Mouse (Mus musculus): ENCODE results near the gene Gprin1. TPM values are rescaled to one million over a fixed set of nuclear protein-coding genes. Genes with fewer than 3 reads are reported as not detected.

Gene Gprin1
- total RNA-seq, 2 experiments from 2014 or later: not detected

- no peak for ATAC-seq (replicated peaks; ENCODE audit: low FRiP score, poor library complexity, severe bottlenecking)
These were observed 11.2 kb upstream of the Gprin1 start for GRCm38 (mm10) chr13:54760906-54761305.

- ATAC-seq (replicated peaks; ENCODE audit: low FRiP score, poor library complexity, severe bottlenecking): no peak
These were observed 10.6 kb upstream of the Gprin1 start for GRCm38 (mm10) chr13:54760164-54760795.

GRCm38 (mm10) chr13:54759496-54759895, 9.8 kb upstream of the Gprin1 start:
- ATAC-seq (replicated peaks; ENCODE audit: low FRiP score, poor library complexity, severe bottlenecking): no peak

- no peak for ATAC-seq (replicated peaks; ENCODE audit: low FRiP score, poor library complexity, severe bottlenecking)
These were observed 9.2 kb upstream of the Gprin1 start for GRCm38 (mm10) chr13:54758756-54759470.

- ATAC-seq (replicated peaks; ENCODE audit: low FRiP score, poor library complexity, severe bottlenecking): peak; percentile 64; the same call in 1 of the 2 replicates
These were observed 8.5 kb upstream of the Gprin1 start for GRCm38 (mm10) chr13:54758045-54758755.

- no peak for ATAC-seq (replicated peaks; ENCODE audit: low FRiP score, poor library complexity, severe bottlenecking)
These were observed 7.6 kb upstream of the Gprin1 start for GRCm38 (mm10) chr13:54757093-54757830.

- no peak for ATAC-seq (replicated peaks; ENCODE audit: low FRiP score, poor library complexity, severe bottlenecking)
These were observed 6.6 kb upstream of the Gprin1 start for GRCm38 (mm10) chr13:54756156-54756712.

GRCm38 (mm10) chr13:54755201-54755830, 5.6 kb upstream of the Gprin1 start:
- ATAC-seq (replicated peaks; ENCODE audit: low FRiP score, poor library complexity, severe bottlenecking): no peak

GRCm38 (mm10) chr13:54754169-54755080, 4.8 kb upstream of the Gprin1 start:
- no peak for ATAC-seq (replicated peaks; ENCODE audit: low FRiP score, poor library complexity, severe bottlenecking)

- ATAC-seq (replicated peaks; ENCODE audit: low FRiP score, poor library complexity, severe bottlenecking): no peak
These were observed 4.1 kb upstream of the Gprin1 start for GRCm38 (mm10) chr13:54753733-54754132.

GRCm38 (mm10) chr13:54752656-54753055, 3.0 kb upstream of the Gprin1 start:
- no peak for ATAC-seq (replicated peaks; ENCODE audit: low FRiP score, poor library complexity, severe bottlenecking)

GRCm38 (mm10) chr13:54750699-54751098, 1.0 kb upstream of the Gprin1 start:
- ATAC-seq (replicated peaks; ENCODE audit: low FRiP score, poor library complexity, severe bottlenecking): no peak

GRCm38 (mm10) chr13:54749061-54749863, 412 bp downstream of the Gprin1 start:
- no peak for ATAC-seq (replicated peaks; ENCODE audit: low FRiP score, poor library complexity, severe bottlenecking)

- ATAC-seq (replicated peaks; ENCODE audit: low FRiP score, poor library complexity, severe bottlenecking): no peak
These were observed 983 bp downstream of the Gprin1 start for GRCm38 (mm10) chr13:54748721-54749060.

- no peak for ATAC-seq (replicated peaks; ENCODE audit: low FRiP score, poor library complexity, severe bottlenecking)
These were observed 1.5 kb downstream of the Gprin1 start for GRCm38 (mm10) chr13:54748190-54748589.

- ATAC-seq (replicated peaks; ENCODE audit: low FRiP score, poor library complexity, severe bottlenecking): no peak
These were observed 2.8 kb downstream of the Gprin1 start for GRCm38 (mm10) chr13:54746896-54747295.

GRCm38 (mm10) chr13:54746110-54746509, 3.6 kb downstream of the Gprin1 start:
- no peak for ATAC-seq (replicated peaks; ENCODE audit: low FRiP score, poor library complexity, severe bottlenecking)

GRCm38 (mm10) chr13:54738213-54738601, 11.5 kb downstream of the Gprin1 start:
- no peak for ATAC-seq (replicated peaks; ENCODE audit: low FRiP score, poor library complexity, severe bottlenecking)

All from erythroblast, adult 5-6 weeks (primary cell).